Mouse (Mus musculus): ENCODE results near the gene Hapln2. TPM values are rescaled to one million over a fixed set of nuclear protein-coding genes. Genes with fewer than 3 reads are reported as not detected.

Hapln2 gene
- polyA plus RNA-seq (2016; fragmentation: Nextera tagmentation; extraction: Ambion mirVana) = 0.13 and 0.43 TPM in 2 replicates

- WGBS = 55% methylated on average over 5 of the region's 5 CpGs
- Histone ChIP-seq H3K9ac (replicated peaks) (no peak within 1 kb of the TSS), H3K36me3 (no peaks in the 10 kb centered on the region), H3K4me1 (peaks cover 15% of the 10 kb centered on the region), H3K9me3 (peaks cover 2% of the 10 kb centered on the region; the same call in 1 of the 2 replicates), H3K27me3 (peaks cover 79% of the 10 kb centered on the region), H3K4me3 (no peak within 1 kb of the TSS), H3K27ac (replicated peaks) (no peak within 1 kb of the TSS), H3K4me2 (replicated peaks) (no peak within 1 kb of the TSS)
- no peak for ATAC-seq (ENCODE audit: low FRiP score, low read depth)
Measured at GRCm38 (mm10) chr3:88027434-88028186, at the start of gene Hapln2. Gene Hapln2, minus strand, starts transcription at chr3:88027583.

GRCm38 (mm10) chr3:88074766-88075165, 47.4 kb upstream of the Hapln2 start:
- H3K36me3 ChIP-seq = no peaks in the 10 kb centered on the region
- H3K4me1 ChIP-seq = no peaks in the 10 kb centered on the region
- no peak overlapping the region for H3K4me3 ChIP-seq
- H3K9me3 ChIP-seq = no peaks in the 10 kb centered on the region
- H3K27me3 ChIP-seq = peaks cover 18% of the 10 kb centered on the region
- no peak for ATAC-seq (ENCODE audit: low FRiP score, low read depth)
- no peak overlapping the region for H3K27ac ChIP-seq (replicated peaks)
- H3K4me2 ChIP-seq (replicated peaks) = no peak overlapping the region
- 87% methylated on average over 8 of the region's 8 CpGs for WGBS
- no peak overlapping the region for H3K9ac ChIP-seq (replicated peaks)

- Histone ChIP-seq H3K4me2 (replicated peaks) (no peak overlapping the region), H3K9me3 (no peaks in the 10 kb centered on the region), H3K4me1 (no peaks in the 10 kb centered on the region), H3K9ac (replicated peaks) (no peak overlapping the region), H3K36me3 (no peaks in the 10 kb centered on the region), H3K27ac (replicated peaks) (no peak overlapping the region), H3K27me3 (peaks cover 18% of the 10 kb centered on the region), H3K4me3 (no peak overlapping the region)
- WGBS = 77% methylated on average over 2 of the region's 2 CpGs
- no peak for ATAC-seq (ENCODE audit: low FRiP score, low read depth)
Measured at GRCm38 (mm10) chr3:88074351-88074750, 47.0 kb upstream of the Hapln2 start.

GRCm38 (mm10) chr3:88073631-88074030, 46.2 kb upstream of the Hapln2 start:
- H3K4me3 ChIP-seq = no peak overlapping the region
- H3K9me3 ChIP-seq = no peaks in the 10 kb centered on the region
- no peak overlapping the region for H3K27ac ChIP-seq (replicated peaks)
- no peak overlapping the region for H3K4me2 ChIP-seq (replicated peaks)
- ATAC-seq (ENCODE audit: low FRiP score, low read depth) = no peak
- H3K36me3 ChIP-seq = no peaks in the 10 kb centered on the region
- 68% methylated on average over 2 of the region's 2 CpGs for WGBS
- H3K9ac ChIP-seq (replicated peaks) = no peak overlapping the region
- no peaks in the 10 kb centered on the region for H3K4me1 ChIP-seq
- H3K27me3 ChIP-seq = peaks cover 18% of the 10 kb centered on the region

- Histone ChIP-seq H3K4me2 (replicated peaks) (no peak overlapping the region), H3K27ac (replicated peaks) (no peak overlapping the region), H3K4me3 (no peak overlapping the region), H3K27me3 (peaks cover 18% of the 10 kb centered on the region), H3K4me1 (no peaks in the 10 kb centered on the region), H3K9ac (replicated peaks) (0 out of 2 replicates have a peak overlapping the region, but pooled peaks have one; percentile 11), H3K36me3 (no peaks in the 10 kb centered on the region), H3K9me3 (no peaks in the 10 kb centered on the region)
- no peak for ATAC-seq (ENCODE audit: low FRiP score, low read depth)
- 2% methylated on average over 5 of the region's 5 CpGs for WGBS
Measured at GRCm38 (mm10) chr3:88071783-88072182, 44.4 kb upstream of the Hapln2 start.

GRCm38 (mm10) chr3:88068386-88068785, 41.0 kb upstream of the Hapln2 start:
- H3K36me3 ChIP-seq = no peaks in the 10 kb centered on the region
- H3K9me3 ChIP-seq = no peaks in the 10 kb centered on the region
- ATAC-seq (ENCODE audit: low FRiP score, low read depth) = no peak
- no peak overlapping the region for H3K4me2 ChIP-seq (replicated peaks)
- 50% methylated on average over 2 of the region's 2 CpGs for WGBS
- no peak overlapping the region for H3K4me3 ChIP-seq
- peaks cover 10% of the 10 kb centered on the region; the same call in 1 of the 2 replicates for H3K27me3 ChIP-seq
- H3K4me1 ChIP-seq = no peaks in the 10 kb centered on the region
- H3K27ac ChIP-seq (replicated peaks) = no peak overlapping the region
- H3K9ac ChIP-seq (replicated peaks) = no peak overlapping the region

GRCm38 (mm10) chr3:88057902-88058696, 30.7 kb upstream of the Hapln2 start, which contains the start of gene Naxe:
Gene Naxe, minus strand, starts transcription at chr3:88058495.
- H3K4me1 ChIP-seq = peaks cover 17% of the 10 kb centered on the region
- H3K4me2 ChIP-seq (replicated peaks) = peak within 1 kb of the TSS; percentile 92
- peaks cover 31% of the 10 kb centered on the region for H3K36me3 ChIP-seq
- H3K4me3 ChIP-seq = peak within 1 kb of the TSS; percentile 92
- WGBS = under 1% methylated on average over 60 of the region's 60 CpGs
- peak; percentile 95 for ATAC-seq (ENCODE audit: low FRiP score, low read depth)
- no peaks in the 10 kb centered on the region for H3K9me3 ChIP-seq
- H3K9ac ChIP-seq (replicated peaks) = peak within 1 kb of the TSS; percentile 93
- peak within 1 kb of the TSS; percentile 75 for H3K27ac ChIP-seq (replicated peaks)
- H3K27me3 ChIP-seq = peaks cover 4% of the 10 kb centered on the region; the same call in 1 of the 2 replicates

GRCm38 (mm10) chr3:88057030-88057429, 29.6 kb upstream of the Hapln2 start:
- H3K4me1 ChIP-seq = peaks cover 17% of the 10 kb centered on the region
- no peak for ATAC-seq (ENCODE audit: low FRiP score, low read depth)
- H3K27me3 ChIP-seq = peaks cover 4% of the 10 kb centered on the region; the same call in 1 of the 2 replicates
- peak overlapping the region; percentile 92; the same call in 1 of the 2 replicates for H3K4me2 ChIP-seq (replicated peaks)
- WGBS = 86% methylated on average over 6 of the region's 6 CpGs
- H3K4me3 ChIP-seq = peak overlapping the region; percentile 92; the same call in 1 of the 2 replicates
- H3K9me3 ChIP-seq = no peaks in the 10 kb centered on the region
- H3K9ac ChIP-seq (replicated peaks) = no peak overlapping the region
- peaks cover 42% of the 10 kb centered on the region for H3K36me3 ChIP-seq
- H3K27ac ChIP-seq (replicated peaks) = no peak overlapping the region

- H3K36me3 ChIP-seq = peaks cover 39% of the 10 kb centered on the region
- H3K4me2 ChIP-seq (replicated peaks) = no peak overlapping the region
- 90% methylated on average over 3 of the region's 3 CpGs for WGBS
- no peaks in the 10 kb centered on the region for H3K27me3 ChIP-seq
- no peak overlapping the region for H3K9ac ChIP-seq (replicated peaks)
- no peaks in the 10 kb centered on the region for H3K4me1 ChIP-seq
- H3K27ac ChIP-seq (replicated peaks) = no peak overlapping the region
- no peak overlapping the region for H3K4me3 ChIP-seq
- H3K9me3 ChIP-seq = no peaks in the 10 kb centered on the region
- no peak for ATAC-seq (ENCODE audit: low FRiP score, low read depth)
Measured at GRCm38 (mm10) chr3:88049532-88049931, 22.1 kb upstream of the Hapln2 start.

- Histone ChIP-seq H3K9me3 (no peaks in the 10 kb centered on the region), H3K4me3 (peak within 1 kb of the TSS; percentile 64), H3K4me2 (replicated peaks) (peak within 1 kb of the TSS; percentile 76), H3K27ac (replicated peaks) (no peak within 1 kb of the TSS), H3K9ac (replicated peaks) (peak within 1 kb of the TSS; percentile 57), H3K27me3 (peaks cover 14% of the 10 kb centered on the region), H3K36me3 (no peaks in the 10 kb centered on the region), H3K4me1 (peaks cover 9% of the 10 kb centered on the region; the same call in 1 of the 2 replicates)
- peak; percentile 87 for ATAC-seq (ENCODE audit: low FRiP score, low read depth)
- WGBS = 12% methylated on average over 36 of the region's 36 CpGs
Measured at GRCm38 (mm10) chr3:88042661-88043421, 15.5 kb upstream of the Hapln2 start, which contains the start of gene Gpatch4. Gene Gpatch4, plus strand, starts transcription at chr3:88043108.

GRCm38 (mm10) chr3:88035561-88036293, 8.3 kb upstream of the Hapln2 start:
- H3K4me1 ChIP-seq = no peaks in the 10 kb centered on the region
- no peak overlapping the region for H3K9ac ChIP-seq (replicated peaks)
- ATAC-seq (ENCODE audit: low FRiP score, low read depth) = no peak
- peaks cover 33% of the 10 kb centered on the region for H3K27me3 ChIP-seq
- WGBS = 75% methylated on average over 1 of the region's 1 CpGs
- H3K9me3 ChIP-seq = no peaks in the 10 kb centered on the region
- H3K36me3 ChIP-seq = no peaks in the 10 kb centered on the region
- H3K4me3 ChIP-seq = no peak overlapping the region
- H3K4me2 ChIP-seq (replicated peaks) = no peak overlapping the region
- H3K27ac ChIP-seq (replicated peaks) = no peak overlapping the region

Measured in midbrain, embryonic 12.5 days (tissue).